Mouse (Mus musculus) thymus, postnatal 4 days (tissue): ENCODE measurements around the gene Psen2.
A peak's percentile ranks its signal among the peaks of the same experiment; 100 is the strongest.

Experiments
- DNase-seq: peaks from one replicate; pipeline ENCODE4 v3.0.0; 2021

The Psen2 gene

GRCm38 (mm10) chr1:180247901-180248300 lies 15.3 kb downstream of the Psen2 start:
- DNase-seq: no peak

- no peak for DNase-seq
Observed at GRCm38 (mm10) chr1:180245741-180246507, 17.3 kb downstream of the Psen2 start.

GRCm38 (mm10) chr1:180231729-180232128 lies 31.5 kb downstream of the Psen2 start:
- DNase-seq: no peak

GRCm38 (mm10) chr1:180230580-180230979 lies 32.7 kb downstream of the Psen2 start:
- DNase-seq: peak; percentile 70

- DNase-seq: no peak
Observed at GRCm38 (mm10) chr1:180229906-180230305, 33.3 kb downstream of the Psen2 start.

GRCm38 (mm10) chr1:180228854-180229253 lies 34.4 kb downstream of the Psen2 start:
- DNase-seq: no peak

- DNase-seq: peak; percentile 40
Observed at GRCm38 (mm10) chr1:180226766-180227165, 36.5 kb downstream of the Psen2 start.

GRCm38 (mm10) chr1:180226221-180226713 lies 37.0 kb downstream of the Psen2 start:
- peak; percentile 70 for DNase-seq

- DNase-seq: peak; percentile 90
Observed at GRCm38 (mm10) chr1:180225500-180226220, 37.6 kb downstream of the Psen2 start.

GRCm38 (mm10) chr1:180222007-180222406 lies 41.2 kb downstream of the Psen2 start:
- DNase-seq: no peak

- no peak for DNase-seq
Observed at GRCm38 (mm10) chr1:180220791-180221542, 42.3 kb downstream of the Psen2 start.

GRCm38 (mm10) chr1:180216541-180217276 lies 46.5 kb downstream of the Psen2 start:
- no peak for DNase-seq

- peak; percentile 83 for DNase-seq
Observed at GRCm38 (mm10) chr1:180215044-180215443, 48.2 kb downstream of the Psen2 start.

GRCm38 (mm10) chr1:180212911-180213310 lies 50.3 kb downstream of the Psen2 start:
- DNase-seq: no peak

- DNase-seq: no peak
Observed at GRCm38 (mm10) chr1:180210781-180211271, 52.4 kb downstream of the Psen2 start.

- no peak for DNase-seq
Observed at GRCm38 (mm10) chr1:180210031-180210432, 53.2 kb downstream of the Psen2 start.

- no peak for DNase-seq
Observed at GRCm38 (mm10) chr1:180208370-180208769, 54.9 kb downstream of the Psen2 start.

GRCm38 (mm10) chr1:180200722-180201121 lies 62.5 kb downstream of the Psen2 start:
- no peak for DNase-seq

- DNase-seq: no peak
Observed at GRCm38 (mm10) chr1:180199715-180200050, 63.6 kb downstream of the Psen2 start.

- DNase-seq: no peak
Observed at GRCm38 (mm10) chr1:180198959-180199714, 64.1 kb downstream of the Psen2 start, which contains the start of gene Coq8a. Gene Coq8a (minus strand): TSS chr1:180199602.

GRCm38 (mm10) chr1:180197956-180198355 lies 65.3 kb downstream of the Psen2 start:
- no peak for DNase-seq

GRCm38 (mm10) chr1:180196508-180196907 lies 66.7 kb downstream of the Psen2 start:
- no peak for DNase-seq
